Mouse (Mus musculus): ENCODE results near the gene Ifitm2.

DNA sequence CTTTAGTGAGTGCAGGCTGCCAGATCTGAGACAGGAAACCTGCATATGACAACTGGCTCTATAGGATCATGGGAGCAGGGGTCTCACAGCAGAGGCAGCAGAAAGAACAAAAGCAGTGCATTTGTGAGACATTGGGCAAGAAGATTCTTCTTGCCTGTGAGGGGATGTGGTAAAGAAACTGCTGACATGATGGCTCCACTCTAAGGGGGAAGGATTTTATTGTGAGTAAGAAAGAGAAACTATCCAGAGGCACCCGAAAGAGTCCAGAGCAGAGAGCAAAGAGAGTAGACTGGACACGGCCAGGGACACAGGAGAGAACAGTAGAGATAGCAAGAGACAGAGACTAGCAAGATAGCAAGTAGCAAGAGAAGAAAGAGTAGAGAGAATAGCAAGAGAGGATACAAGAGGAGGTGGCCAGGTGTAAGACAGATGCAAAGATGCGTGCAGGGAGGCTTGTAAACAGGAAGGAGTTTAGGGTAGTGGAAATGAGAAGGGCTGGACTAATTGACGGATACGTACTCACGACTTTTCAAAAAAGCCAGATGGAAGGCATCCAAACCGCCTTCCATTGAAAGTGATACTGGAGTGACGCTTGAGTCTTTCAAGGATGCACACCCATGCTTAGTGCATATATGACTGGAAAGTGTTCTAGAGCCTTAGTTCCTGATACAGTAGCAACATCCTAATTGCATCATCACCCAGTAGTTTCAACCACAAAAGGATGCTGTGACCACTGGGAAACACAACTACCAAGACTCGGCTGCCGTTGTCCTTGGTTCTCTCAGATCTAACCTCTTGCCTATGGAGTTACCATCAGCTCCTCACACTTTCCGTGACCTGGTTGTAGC lies 43.3 kb upstream of the Ifitm2 start:
- TF ChIP-seq POLR2A (IDR thresholded peaks at IDR 0.05; ENCODE audit: low read depth, low read length): no peak
- TF ChIP-seq CTCF (IDR thresholded peaks at IDR 0.05; ENCODE audit: extremely low read depth, insufficient read length, insufficient replicate concordance, low read depth, low read length): no peak

All from small intestine, adult 2 months (tissue).